Mouse (Mus musculus): Measurements from ENCODE around the gene Cmtr1.

Cmtr1 gene

DNA sequence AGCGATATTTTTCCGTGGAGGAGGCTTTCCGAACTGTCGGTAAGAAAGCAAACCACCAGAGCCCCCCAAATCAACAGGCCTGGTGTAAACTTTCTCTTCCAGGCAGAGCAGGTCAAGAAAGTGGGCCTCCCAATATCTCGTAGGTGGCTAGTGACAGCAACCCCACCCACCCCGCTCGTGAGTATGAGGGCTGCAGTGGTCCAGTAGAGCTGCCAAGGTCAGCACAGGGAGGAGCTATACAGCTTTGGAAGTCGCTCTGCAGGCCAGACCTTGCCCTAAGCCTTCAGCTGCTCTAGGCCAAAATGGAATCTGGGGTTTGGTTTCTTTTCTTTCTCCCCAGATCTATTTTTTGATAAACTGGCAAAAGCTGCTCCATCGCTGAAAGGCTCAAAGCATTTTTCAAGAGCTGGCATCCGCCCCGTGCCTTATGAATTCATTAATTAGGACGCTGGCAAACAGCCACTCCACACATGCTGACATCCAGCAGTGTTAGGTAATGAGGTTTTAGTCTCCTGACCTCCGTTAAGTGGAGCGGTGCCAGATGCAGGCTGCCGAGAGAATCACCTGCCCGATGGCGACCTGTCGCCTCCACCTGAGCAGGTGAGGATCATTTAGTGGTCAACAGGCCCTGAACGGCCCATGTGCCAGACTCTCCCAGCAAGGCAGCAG, 50.8 kb downstream of the Cmtr1 start:
- no peak for TF ChIP-seq GATA4 (IDR thresholded peaks at IDR 0.05; ENCODE audit: insufficient replicate concordance, low read length)

DNA sequence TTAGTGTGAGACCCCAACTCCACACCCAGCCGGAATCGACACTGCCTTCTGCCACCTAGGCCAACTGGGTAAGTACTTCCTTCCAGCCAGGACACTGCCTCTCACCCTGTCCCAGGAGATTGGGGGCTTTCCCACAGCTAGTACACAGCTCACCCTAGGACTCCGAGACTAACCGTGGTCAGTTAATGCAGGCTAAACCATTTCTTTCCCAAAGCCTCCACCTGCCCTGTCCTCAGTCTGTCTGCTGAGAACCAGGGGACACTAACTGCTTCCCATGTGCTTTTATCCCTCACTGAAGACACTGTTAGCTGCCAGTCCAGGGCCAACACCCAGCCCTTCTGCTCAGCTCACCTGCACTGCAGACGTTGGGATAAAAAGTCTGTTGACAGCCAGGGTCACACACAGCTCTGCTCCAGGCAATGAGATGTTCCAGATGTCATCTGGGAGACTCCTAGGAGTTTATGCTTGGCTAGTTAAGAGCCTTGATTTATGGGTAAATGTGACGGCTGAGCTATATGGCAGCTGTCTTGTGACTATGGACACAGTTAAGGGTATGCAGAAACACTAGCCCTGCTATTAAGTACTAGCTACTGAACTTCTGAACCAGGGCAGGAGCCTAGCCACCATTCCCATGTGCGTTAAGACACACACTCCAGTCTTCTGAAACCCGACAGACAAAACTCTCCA, 51.5 kb downstream of the Cmtr1 start:
- no peak for TF ChIP-seq GATA4 (IDR thresholded peaks at IDR 0.05; ENCODE audit: insufficient replicate concordance, low read length)

DNA sequence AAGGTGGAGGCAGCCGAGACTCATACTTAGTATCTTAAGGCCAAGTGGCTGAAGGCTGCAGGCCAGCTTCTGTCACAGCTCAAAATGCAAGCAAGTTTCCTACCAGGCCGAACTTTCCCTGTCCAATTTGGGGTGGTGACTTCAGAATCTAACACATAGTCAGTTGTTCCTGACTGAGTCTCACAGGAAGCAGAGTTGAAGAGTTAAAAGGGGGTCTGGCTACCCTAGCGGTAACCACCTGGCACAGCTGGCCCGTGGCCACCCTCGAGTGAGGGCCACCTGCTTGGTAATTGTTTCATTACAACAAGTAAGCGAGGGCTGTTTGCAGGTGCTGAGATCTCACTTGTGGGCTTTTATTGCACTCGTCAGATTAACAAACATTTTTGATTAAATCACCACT, 52.2 kb downstream of the Cmtr1 start:
- TF ChIP-seq GATA4 (IDR thresholded peaks at IDR 0.05; ENCODE audit: insufficient replicate concordance, low read length): no peak

GRCm38 (mm10) chr17:29716732-29717445, 56.5 kb downstream of the Cmtr1 start, which contains the start of gene Ccdc167:
Gene Ccdc167, minus strand, starts transcription at chr17:29717044.
- no peak for TF ChIP-seq GATA4 (IDR thresholded peaks at IDR 0.05; ENCODE audit: insufficient replicate concordance, low read length)

- TF ChIP-seq GATA4 (IDR thresholded peaks at IDR 0.05; ENCODE audit: insufficient replicate concordance, low read length): no peak
Measured at GRCm38 (mm10) chr17:29718660-29719059, 58.3 kb downstream of the Cmtr1 start.

DNA sequence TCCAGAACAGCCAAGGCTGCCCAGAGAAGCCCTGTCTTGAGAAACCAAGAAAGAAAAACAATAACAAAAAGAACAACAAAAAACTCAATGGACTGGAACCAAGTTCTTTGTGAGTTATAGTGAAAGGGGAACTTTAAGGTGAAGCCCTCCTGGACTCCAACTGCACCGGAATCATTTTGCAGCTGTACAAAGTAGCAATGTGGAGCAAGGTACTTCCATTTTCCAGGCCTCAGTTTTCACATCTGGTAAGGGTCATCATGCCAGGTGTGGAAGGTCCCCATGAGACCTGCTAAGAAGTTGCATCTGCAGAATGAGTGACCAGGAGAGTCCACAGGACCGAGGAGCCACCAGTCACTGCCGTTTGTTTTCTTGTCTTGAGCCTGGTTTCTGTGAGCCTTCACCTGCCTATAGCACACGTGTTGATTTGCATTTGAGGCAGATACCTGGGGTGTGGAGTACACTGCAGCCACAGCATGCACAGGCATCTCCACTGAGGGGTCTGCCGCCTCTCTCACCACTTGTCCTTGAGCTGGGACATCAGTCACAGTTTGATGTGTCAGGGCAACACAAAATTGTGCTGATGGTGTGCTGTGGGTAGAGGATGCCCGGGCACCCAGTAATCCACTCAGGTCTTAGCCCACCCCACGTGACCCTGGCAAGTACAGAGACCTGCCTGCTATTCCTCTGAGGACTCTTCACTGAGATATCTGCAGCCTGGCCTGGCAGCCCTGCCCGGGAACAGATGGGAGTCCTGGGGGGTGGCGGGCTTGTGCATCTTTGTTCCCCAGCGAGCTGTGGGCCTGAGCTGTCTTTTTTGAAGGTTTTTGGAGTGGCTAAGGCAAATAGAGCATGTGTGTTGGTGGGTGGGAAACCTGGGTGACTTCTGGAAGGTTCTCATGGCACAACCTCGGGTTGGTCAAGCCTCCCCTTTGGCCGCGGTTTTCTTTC, 59.5 kb downstream of the Cmtr1 start:
- TF ChIP-seq GATA4 (IDR thresholded peaks at IDR 0.05; ENCODE audit: insufficient replicate concordance, low read length): no peak

DNA sequence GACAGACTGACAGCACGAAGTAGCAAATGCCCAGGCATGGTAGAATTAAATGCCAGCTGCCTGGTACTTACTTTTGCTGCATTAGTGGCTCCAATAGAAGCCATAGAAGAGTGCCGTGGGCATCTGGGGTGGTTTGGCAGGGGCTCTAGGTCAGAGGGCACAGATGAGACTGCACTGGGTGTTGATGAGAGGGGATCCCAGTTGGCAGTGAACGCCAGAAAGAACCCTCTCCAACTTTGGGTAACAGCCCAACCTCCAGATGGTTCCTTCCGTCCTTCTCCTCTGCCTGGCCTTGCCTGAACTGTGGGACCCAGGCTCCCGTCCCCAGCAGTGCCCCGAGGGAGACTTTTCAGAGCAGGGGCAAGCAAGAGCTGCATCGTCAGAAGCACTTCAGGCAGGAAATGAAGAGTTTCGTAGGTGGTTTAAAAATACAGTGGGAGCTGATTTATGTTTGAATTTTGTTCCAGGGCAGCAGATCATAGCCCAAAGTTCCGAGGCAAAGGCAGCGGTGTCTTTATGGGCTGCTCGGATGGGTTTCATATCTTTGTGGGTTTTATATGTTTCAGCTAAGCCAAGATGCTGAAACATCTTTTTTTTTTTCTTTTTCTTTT, 60.5 kb downstream of the Cmtr1 start:
- no peak for TF ChIP-seq GATA4 (IDR thresholded peaks at IDR 0.05; ENCODE audit: insufficient replicate concordance, low read length)

GRCm38 (mm10) chr17:29724610-29725009, 64.2 kb downstream of the Cmtr1 start:
- TF ChIP-seq GATA4 (IDR thresholded peaks at IDR 0.05; ENCODE audit: insufficient replicate concordance, low read length): no peak

- no peak for TF ChIP-seq GATA4 (IDR thresholded peaks at IDR 0.05; ENCODE audit: insufficient replicate concordance, low read length)
Measured at GRCm38 (mm10) chr17:29725027-29725620, 64.7 kb downstream of the Cmtr1 start.

GRCm38 (mm10) chr17:29728082-29728481, 67.7 kb downstream of the Cmtr1 start:
- TF ChIP-seq GATA4 (IDR thresholded peaks at IDR 0.05; ENCODE audit: insufficient replicate concordance, low read length): no peak

DNA sequence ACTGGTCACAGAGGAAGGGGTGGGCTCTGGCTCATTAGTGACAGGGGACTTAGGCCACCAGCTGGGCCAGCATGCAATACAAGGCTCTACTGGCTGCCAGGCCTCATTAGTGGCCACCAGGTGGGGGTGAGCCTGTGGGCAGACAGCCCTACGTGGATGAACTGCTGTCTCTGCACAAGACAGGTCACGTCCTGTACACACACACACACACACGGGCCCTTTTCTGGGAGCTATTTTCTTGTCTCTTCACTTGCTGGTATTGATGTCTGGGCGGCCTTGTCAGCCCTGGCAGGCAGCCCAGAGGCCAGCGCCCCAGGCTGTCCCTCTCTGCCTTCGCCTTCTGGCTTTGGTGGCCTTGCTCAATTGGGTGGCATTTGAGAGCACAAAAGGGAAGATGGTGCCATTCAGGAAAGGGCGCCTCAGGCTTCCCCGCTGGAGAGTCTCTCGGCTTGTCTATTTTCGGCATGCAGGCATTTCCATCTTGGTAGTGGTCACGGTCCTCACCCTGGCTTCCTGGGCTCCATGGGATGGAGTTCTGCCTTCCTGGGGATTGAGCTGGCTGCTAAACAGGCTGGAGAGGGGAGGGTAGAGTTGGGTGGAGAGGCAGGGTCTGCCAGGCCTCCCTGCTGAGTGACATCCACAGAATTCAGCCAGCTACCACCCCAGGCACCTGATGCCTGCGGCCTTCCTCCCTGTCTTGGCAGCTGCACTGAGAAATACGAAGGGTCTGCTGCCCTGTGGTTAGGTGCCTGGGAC, 70.3 kb downstream of the Cmtr1 start:
- no peak for TF ChIP-seq GATA4 (IDR thresholded peaks at IDR 0.05; ENCODE audit: insufficient replicate concordance, low read length)

DNA sequence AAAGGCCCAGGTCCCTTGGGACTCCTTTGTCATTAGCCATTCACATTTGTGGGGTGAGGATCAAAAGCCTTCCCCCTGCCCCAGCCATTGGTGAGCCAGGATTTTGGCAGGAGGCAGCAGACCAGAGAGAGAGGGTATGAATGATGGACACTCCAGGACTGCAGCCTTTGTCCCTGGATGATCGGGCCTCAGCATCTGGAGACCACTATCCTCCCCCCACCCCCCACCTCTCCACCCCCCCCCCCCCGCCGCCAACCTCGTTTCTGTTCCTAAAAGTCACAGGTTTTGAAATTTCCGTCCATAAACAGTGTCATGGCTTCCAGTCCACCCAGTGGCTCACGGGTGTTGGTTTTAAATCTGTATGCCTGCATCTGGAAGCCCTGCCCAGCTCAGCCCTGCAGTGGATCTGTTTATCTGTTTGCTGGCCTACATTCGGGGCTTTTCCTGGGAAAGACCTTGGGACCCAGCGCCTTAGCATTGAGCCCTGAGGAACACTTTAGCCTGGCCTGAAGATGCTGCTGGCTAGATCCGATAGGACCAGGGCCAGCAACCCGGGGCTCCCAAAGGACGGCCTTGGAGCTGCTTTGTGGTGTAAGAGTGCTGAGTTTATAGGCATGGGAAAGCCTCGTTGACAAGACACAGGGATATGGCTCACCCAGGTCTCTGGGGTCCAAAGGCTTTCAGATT, 71.0 kb downstream of the Cmtr1 start:
- no peak for TF ChIP-seq GATA4 (IDR thresholded peaks at IDR 0.05; ENCODE audit: insufficient replicate concordance, low read length)

DNA sequence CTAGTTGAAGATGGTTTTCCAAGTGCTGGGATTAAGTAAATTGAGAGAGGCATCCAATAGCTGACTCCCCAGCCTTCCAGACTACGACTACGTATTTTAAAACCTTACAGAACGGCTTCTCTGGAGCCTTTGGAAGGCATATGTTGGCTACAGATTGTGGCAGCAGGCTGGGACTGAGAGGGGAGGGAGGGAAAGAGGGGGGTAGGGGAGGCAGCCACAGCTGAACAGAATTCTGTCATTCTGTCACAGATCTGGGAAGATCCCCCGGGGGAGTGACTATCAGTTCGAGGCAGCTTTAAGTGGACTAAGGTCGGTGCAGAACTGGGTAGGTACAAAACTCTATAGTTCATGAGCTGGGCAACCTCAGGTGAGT, 71.5 kb downstream of the Cmtr1 start:
- no peak for TF ChIP-seq GATA4 (IDR thresholded peaks at IDR 0.05; ENCODE audit: insufficient replicate concordance, low read length)
